Mouse (Mus musculus) kidney, adult 10 weeks (tissue): ENCODE results near the gene Ism2. TPM values are rescaled to one million over a fixed set of nuclear protein-coding genes. Genes with fewer than 3 reads are reported as not detected.

Experiments used
- polyA plus RNA-seq: library from polyadenylated mRNA; stranded (reverse); fragments of 350-450 nt; fragmentation: Illumina TruSeq; extraction: RNeasy Lipid Tissue Mini Kit (QIAGEN cat#74804); gene quantifications from one replicate; pipeline ENCODE4 v1.2.3, GENCODE M21; 2014; ENCODE audit warnings: low read depth, low replicate concordance

Ism2 gene
- not detected for polyA plus RNA-seq

DNA sequence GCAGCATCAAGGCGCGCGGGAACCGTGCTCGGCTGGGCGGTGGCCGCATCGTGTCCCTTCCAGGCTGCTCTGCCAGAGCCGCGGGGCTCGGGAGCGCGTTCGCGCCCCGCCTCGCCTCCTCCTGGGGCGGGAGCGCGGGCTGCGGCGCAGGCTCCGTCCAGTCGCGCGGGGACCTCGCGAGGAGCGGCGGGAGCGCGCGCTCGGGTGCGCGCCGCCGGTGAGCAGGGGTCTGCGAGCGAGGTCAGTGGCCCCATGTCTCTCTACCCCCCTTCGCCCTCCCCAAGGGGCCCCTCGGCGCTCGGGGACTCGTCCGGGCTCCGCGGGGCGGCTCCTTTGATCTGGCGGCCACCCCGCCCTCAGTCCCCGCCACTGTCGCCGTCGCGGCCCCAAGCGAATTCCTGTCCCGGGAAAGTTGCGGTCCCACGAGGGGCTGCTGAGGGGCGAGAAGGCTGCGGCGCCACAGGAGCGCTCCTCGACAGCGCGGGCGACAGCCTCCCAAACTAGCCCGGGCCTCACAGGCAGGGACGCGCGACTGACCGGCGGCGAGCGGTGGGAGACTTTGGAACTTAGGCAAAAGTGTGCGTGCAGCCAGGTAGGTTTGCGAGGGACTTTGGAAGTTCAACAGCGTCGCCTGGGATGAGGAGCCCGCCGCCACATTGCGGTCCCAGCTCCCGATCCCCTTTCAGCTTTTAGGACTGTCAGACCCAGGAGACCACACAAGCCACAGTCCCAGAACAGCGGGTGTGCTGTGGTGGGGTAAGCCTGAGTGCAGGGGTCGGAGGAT is at the start of gene Ism2:
Ism2 (minus strand) TSS at position 49 of the 784 bp plus-strand sequence.

GRCm38 (mm10) chr12:87266108-87266826 is 33.2 kb downstream of the Ism2 start, which contains the start of the genes Vipas39 and Ahsa1:
TSS of gene Vipas39 (minus strand) at chr12:87266256.
TSS of gene Ahsa1 (plus strand) at chr12:87266479.

GRCm38 (mm10) chr12:87238632-87239031 is 60.9 kb downstream of the Ism2 start, which contains the start of gene Noxred1:
TSS of gene Noxred1 (minus strand) at chr12:87238732.

Other genes with a start within 250 kb of the Ism2 start
- gene Ngb, start 197.2 kb downstream of the Ism2 start, polyA plus RNA-seq = not detected
- 292 TPM for gene Gstz1, start 152.5 kb downstream of the Ism2 start, polyA plus RNA-seq
- 9.8 TPM for gene Pomt2, start 151.7 kb downstream of the Ism2 start, polyA plus RNA-seq
- gene Samd15, start 100.0 kb downstream of the Ism2 start, polyA plus RNA-seq = 2.5 TPM
- 20.1 TPM for gene Tmed8, start 99.3 kb downstream of the Ism2 start, polyA plus RNA-seq
- gene Noxred1, start 61.0 kb downstream of the Ism2 start, polyA plus RNA-seq = 1.0 TPM
- 30.1 TPM for gene Vipas39, start 33.4 kb downstream of the Ism2 start, polyA plus RNA-seq
- 141 TPM for gene Ahsa1, start 33.2 kb downstream of the Ism2 start, polyA plus RNA-seq
- gene Sptlc2, start 88.7 kb upstream of the Ism2 start, polyA plus RNA-seq = 153 TPM
- gene Slirp, start 144.2 kb upstream of the Ism2 start, polyA plus RNA-seq = 164 TPM
- gene Alkbh1, start 144.3 kb upstream of the Ism2 start, polyA plus RNA-seq = 13.4 TPM
- 84.7 TPM for gene Snw1, start 172.6 kb upstream of the Ism2 start, polyA plus RNA-seq
- not detected for gene Gm5788, start 195.0 kb upstream of the Ism2 start, polyA plus RNA-seq
- not detected for gene Gm8300, start 214.6 kb upstream of the Ism2 start, polyA plus RNA-seq